Mouse (Mus musculus) ovary, postnatal 36 days (tissue): ENCODE measurements around the gene Zfyve26.
"Not testable (repeated sequence)": the region's sequence is repeated elsewhere in the genome, so short reads cannot be mapped to it uniquely, and the experiment has no call there.

Experiments
- DNase-seq: peaks from one replicate; pipeline ENCODE4 v3.0.0; 2022; ENCODE audit warnings: low spot score, mixed read lengths

The Zfyve26 gene

DNA sequence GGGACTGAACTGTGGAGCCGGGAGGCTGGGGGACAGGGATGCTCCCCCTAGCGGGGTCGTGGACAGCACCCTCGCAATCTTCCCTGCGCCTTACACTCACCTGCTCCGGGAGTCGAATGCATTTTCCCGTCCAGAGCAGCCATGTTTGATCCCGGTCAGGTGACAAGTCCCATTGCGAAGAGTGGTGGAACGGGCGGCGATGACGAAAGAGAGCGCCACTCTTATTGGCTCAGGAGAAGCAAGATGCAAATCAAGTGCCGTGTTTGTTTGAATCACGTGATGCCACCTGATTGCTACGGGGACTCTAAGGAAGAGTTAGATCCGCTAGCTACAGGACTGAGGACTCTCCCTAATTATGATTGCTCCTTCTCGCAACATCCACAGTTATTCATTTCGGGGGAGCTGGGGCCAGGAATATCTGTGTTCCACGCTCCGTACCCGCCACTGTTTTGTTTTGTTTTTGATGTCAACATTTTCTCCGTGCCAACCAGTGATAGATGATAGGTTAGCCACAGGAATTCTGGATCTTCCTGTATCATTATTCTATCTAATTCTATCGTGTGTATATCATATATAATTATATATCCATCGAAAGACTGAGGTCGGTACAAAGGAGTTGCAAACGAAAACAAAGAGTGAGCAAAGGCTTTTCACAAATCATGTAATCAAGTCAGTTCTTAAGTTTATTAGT is at the start of gene Zfyve26:
Zfyve26 (minus strand) TSS at position 179 of the 691 bp plus-strand sequence.
- peak; percentile 87 for DNase-seq

DNA sequence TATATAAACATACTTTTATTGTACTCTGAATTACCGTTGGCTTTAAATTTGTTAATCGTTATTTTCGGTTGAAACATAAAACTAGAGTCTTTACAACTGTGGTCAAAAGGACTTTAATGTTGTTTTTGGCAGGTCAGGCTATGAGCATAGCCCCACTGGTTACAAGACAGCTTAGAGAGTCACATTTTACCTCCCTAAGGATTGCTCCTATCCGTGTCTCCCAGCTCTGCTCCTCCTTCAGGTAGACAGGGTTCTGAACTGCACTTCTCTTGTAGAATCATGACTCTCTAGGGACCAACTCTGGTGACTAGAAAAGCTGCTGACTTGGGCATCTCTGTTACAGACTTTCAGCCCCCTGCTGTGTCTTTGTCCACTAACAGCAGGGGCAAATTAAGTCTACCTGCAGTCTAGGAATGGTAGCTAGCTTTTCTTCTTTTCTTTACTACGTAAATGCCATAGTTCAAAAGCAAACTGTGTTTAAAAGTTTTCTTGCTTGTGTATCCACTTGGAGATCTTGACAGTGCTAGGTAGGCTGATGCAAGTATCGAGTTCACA is 45.3 kb upstream of the Zfyve26 start:
- DNase-seq = no peak

DNA sequence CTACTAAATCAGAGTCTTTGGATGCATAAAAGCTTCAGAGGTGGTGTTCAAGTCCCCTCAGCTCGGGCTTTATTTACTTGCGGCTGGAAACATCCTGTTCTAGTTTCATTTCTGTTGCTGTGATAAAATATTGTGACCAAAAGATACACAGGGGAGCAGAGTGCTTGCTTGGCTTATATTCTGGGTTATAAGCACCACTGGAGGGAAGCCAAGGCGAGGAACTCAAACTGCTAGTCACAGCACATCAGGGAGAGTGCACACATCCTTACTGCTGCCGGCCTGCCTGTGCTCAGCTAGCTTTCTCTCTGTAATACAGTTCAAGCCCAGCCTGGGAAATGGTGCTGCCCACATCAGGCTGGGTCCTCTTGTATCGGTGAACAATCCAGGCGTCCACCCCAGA is 44.4 kb upstream of the Zfyve26 start:
- DNase-seq = no peak

DNA sequence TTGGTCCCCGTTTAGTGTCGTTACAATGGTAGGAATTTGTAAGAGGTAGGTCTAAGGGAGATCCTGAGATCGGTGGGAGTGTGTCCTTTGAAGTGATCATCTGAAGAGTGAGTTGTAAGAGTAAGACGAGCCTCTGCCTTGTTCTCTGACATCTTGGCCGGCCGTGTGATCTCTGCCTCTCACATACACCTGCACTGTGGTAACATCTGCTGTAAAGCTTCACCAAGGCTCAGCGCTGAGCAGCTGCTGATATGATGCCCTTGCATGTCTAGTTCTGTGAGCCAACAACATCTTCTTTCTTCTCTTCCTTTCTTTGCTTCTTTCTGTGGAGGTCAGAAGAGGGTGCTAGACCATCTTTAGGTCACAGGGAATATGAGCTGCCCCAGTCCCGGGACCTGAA is 42.7 kb upstream of the Zfyve26 start:
- DNase-seq = no peak

DNA sequence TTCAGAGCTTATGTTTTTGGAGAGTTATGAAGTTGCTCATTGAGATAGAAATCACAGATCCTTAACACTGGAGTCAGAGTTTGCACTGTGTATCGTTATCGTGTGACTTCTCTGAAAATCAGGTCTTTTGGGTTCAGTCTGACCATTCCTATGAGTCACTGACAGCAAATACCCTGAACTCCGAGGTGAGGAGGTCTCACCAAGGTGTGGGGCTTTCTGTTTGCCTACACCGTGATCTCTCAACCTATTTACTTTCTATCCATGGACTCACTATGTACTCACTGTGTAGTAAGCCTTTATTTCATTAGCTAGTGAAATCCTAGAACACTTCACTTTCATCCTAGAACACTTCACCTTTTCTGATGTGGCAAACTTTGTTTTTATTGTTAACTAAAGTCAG is 35.6 kb upstream of the Zfyve26 start:
- DNase-seq = no peak

DNA sequence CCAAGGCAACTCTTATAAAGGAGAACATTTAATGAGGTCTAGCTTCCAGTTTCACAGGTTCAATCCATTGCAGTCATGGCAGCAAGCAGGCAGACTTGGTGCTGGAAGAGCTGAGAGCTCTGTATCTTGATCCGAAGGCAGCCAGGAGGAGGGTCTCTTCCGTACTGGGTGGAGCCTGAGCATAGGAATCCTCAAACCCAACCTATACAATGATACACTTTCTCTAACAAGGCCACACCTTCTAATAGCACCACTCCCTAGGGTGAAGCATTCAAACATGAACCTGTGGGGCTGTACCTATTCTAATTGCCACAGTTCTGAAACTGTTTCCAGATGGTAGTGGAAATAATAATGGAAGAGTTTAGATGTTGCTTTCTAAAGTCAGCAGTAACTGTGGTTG is 34.5 kb upstream of the Zfyve26 start:
- no peak for DNase-seq

DNA sequence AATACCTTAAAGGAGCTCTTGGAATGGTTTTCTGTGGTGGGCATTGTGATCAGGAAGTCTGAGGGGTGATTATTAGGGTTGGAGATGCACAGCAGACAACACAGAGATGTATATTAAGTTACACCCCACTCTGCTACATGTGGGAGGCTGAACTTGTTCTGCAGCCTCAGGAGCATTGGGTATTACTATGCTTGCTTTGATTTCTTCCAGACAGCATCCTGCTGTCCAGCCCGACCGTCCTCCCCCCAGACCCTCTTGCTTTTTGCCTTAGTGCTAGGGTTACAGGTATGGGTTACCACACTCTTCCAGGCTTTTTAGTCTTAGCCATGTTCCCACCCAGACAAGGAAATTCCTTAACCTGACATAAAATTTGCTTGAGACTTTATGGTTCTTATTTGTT is 31.8 kb upstream of the Zfyve26 start:
- no peak for DNase-seq

DNA sequence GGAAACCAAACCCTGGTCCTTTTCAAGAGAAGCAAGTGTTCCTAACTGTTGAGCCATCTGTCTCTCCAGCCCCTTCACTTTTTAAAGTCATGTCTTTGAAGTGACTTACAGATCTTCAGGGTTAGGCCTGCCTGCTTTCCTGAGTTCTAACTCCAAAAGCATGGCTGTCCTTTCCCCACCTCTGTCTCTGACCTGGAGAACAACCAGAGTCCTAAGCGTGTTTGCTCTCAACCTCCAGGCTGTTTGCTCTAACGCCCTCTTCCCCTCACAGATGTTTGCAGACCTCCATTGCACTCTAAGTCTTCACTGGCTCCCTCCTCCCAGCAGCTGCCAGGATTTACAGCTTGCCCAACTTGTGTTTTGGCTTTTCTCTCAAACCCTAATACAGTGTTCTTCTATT is 30.6 kb upstream of the Zfyve26 start:
- no peak for DNase-seq

DNA sequence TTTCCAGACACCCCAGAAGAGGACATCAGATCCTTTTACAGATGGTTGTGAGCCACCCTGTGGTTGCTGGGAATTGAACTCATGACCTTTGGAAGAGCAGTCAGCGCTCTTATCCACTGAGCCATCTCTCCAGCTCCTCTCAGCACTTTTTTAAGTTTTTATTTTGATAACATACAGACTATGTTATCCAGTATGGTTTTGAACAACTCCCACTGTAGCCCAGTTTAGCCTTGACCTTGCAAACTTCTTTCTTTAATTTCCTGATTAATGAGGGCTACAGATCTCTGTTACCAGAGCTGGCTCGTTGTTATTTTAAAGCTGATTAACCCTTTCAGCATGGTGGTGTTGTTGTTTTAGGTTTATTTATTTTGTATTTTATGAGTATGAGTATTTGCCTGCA is 30.1 kb upstream of the Zfyve26 start:
- no peak for DNase-seq

DNA sequence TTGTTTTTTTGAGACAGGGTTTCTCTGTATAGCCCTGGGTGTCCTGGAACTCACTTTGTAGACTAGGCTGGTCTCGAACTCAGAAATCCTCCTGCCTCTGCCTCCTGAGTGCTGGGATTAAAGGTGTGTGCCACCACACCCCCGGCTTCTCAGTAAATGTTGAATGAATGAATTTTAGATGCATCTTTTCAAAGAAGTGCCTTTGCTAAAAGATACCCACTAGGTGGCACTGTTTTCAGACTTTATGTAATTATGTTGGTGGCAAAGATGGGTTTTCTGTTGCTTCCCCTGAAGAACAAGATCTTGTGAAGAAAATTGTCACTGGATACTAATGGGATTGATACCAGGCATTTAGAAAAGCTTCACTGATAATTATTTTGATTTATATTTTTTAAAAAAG is 26.4 kb upstream of the Zfyve26 start:
- DNase-seq = not testable (repeated sequence)

DNA sequence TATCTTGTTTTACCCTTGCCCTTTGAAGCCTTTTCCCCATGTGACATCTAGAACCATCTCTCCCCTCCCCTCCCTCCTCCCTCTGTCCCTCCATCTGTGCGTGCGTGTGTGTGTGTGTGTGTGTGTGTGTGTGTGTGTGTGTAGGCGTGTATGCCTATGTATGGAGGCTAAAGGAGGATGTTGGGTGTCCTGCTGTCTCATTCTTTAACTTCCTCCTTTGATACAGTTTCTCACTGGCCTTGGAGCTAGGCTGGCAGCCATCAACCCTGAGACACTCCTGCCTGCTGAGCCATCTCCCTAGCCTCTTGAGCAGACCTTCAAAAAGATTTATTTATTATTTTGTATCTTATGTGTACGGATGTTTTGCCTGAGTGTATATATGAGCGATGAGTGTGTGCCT is 24.8 kb upstream of the Zfyve26 start:
- no peak for DNase-seq

DNA sequence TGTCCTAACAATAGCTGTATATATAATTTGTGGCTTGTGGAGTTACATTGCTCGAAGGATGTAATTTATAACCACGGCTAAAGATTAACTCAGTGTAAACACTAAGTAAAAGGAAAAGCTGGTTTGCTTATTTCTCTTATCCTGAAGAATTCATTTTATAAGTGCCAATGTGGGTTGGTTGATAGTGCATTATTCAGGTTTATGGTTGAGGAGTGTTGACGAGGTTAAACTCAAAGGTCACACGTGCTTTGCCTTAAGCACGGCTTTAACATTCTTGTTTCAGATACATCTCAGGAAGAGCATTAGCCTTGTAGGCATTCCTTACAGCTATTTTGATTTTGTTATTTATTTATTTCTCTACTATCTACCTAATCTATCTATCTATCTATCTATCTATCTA is 21.2 kb upstream of the Zfyve26 start:
- no peak for DNase-seq

DNA sequence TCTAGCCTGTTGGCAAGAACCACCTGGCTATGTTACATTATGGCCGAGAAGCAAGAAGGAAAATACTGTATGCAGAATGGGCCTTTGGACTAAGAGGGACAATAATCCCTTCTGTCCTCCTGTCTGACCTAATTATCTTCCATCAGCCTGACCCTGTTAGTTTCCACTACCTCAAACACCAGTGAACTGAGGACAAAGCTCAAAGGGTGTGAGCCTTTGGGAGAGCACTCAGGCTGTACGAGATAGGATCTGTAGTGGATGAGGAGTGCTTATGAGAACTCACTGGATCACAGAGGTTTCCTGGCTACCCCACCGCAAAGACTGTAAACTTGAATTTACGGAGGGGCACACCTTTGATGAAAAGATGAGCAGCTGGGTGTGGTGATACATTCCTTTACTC is 17.6 kb upstream of the Zfyve26 start:
- no peak for DNase-seq

DNA sequence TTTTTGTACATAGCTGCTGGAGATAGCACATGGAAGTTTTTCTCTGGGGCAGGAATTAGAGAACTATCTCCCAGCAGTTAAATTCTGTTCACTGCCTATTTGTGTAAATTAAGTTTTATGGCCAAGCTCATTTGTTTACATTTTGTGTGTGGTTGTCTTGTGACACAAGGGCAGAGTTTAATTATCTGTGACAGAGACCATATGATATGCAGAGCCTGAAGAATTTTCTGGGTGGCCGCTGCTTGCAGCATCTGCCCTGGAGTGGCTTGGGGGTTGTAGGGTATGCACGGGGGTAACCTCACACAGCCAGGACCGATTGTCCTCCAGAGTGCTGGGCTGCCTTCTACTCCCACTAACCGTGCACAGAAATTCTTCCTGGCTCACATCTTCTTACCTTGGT is 9.9 kb upstream of the Zfyve26 start:
- no peak for DNase-seq

DNA sequence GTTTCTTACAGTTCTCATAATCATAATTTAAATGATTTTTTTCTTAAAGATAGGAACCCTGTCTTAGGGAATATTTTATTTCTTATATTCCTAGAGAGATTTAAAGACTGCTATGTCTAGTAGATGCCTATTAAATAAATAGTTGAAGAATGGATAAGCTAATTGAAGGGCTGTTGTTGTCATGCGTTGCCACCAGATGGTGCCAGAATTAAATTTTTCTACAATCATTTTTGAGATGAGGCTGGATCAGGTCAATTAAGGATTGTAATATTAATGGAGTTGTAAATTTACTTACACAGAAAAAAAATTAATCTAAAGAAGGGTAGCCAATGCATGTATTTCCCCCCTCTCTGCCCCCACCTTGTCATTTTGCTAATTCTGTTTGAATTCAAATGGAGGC is 9.0 kb upstream of the Zfyve26 start:
- DNase-seq = no peak

DNA sequence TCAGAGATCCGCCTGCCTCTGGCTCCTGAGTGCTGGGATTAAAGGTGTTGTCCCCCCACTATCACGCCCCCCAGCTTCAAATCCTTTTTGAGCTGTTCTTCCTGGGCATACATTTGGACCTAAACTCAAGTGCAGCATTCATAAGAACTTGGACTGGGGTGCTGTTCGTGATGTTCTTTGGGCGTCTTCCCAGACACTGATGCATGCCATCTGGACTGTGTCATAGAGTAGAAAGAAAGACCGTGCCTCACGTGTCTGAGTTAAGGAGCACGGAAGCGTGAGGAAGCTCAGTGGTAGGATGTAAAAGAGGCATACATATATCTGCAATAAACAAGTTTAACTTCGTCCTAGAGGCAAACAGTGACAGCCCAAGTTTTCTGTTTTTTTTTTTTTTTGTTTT is 5.7 kb upstream of the Zfyve26 start:
- no peak for DNase-seq

DNA sequence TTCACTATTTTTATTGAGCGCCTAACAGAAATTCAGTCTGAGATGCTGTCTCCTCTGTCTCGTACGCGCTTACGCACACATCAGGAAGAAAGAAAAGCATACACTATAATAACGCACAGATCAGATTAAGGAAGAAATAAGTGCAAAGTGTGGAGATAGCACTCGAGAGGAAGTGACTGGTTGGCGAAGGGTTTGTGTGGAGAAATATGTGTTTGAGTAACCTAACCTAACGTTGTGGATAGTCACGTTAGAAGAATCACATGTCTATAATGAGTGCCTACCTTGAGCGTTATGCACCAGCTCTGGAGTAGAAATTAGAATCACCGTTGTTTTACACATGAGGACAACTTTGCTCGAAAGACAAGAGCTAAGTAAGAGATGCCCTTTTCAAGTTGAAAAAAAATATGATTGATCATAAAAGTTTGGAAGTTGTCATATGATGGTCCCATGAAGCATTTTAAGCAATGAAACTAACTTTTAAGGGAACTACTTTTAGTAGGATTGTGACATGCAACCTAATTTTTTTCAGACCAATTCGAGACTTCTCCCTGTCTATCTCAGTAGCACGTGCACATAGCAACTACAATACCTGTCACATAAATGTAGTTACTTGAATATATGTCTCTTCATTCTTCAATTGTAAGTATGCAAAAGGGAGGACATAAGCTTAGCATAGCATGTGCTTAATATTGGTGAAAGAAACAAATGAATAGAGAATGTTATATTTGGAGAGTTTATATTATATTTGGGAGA is 2.0 kb upstream of the Zfyve26 start:
- no peak for DNase-seq

DNA sequence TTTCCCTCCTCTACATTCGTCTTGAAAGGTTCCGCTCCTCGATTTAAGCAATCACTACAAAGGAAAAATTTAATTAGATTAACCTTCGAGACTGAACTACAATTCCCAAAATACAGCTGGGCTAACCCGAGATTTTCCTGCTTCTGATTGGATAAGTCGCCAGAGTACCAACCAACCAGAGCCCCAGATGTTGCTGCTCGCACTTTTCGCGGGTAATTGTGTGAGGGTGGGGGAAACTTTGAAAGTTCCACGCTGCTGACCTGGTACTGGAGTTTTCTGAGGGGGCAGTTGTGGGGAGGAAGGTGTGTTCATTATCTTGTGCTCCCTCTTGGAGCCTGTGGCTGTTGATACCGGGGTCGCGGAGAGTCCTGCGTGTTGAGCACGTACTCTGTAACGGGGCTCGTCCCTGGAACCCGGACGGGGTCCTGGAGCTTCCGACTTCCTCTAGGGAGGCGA is 1.0 kb upstream of the Zfyve26 start, which contains the start of gene Rad51b:
Rad51b (plus strand) TSS at position 162 of the 456 bp plus-strand sequence.
- peak; percentile 63 for DNase-seq

DNA sequence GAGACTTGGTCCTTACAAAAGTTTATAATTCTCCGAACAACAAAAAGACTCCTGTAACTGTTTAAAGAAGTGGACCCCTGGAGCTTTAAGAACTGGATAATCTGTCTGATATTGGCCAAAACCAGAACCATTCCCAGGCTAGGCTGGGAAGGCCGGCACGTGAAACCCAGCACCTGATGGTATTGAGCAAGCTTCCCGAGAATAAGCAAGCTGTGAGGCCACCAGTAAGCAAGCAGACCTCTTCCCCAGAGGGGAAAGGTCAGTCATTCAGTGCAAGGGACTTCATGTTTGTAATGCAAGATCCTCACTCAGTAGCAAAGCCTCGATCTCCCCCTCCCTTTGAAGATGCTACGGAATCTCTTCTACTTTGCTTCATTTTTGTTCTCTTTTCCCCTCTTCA is 3.2 kb downstream of the Zfyve26 start:
- no peak for DNase-seq

DNA sequence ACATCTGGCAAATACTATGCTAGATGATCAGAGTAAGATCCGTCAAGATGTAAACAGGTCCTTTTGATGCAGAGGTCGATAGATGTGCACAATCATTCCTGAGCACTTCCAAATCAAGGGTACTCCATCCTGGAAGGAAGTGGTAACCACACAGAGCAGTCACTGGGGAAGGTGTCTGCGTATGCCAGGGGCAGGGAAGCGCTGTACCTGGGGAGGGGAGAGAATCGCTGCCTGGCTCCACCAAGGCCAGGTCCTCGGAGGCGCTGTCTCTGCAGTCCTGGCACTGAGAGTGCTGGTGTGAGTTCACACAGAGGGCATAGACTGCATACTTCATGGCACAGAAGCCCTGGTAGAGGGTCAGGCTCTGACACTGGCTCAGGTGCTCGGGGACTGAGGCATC is 13.5 kb downstream of the Zfyve26 start:
- no peak for DNase-seq

DNA sequence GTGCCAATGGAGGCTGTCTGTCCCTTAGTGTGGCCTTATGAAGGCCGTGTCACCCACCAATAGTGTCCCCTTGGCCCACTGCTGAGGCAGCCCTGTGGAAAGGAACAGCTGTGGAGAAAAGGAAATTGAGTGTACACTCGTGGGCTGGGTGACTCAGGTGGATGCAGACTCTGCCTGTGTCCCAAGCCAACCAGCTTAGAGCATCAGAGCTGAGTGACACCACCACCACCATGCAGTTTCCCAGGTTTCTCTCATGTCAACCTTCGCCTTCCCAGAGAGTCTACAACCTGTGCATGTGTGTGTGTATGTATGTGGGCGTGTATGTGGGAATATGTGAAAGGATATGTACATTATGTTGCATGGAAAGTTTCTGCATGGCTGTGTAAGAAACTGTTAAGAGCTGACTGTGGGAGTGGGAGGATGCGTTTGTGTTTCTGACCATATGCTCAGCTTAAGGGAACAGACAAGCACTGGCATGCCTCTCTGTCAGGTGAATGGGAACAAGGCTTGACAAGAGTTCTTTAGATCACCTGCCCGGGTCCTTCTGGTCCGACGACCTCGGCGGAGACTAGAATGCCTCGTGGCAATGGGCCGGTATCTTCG is 16.5 kb downstream of the Zfyve26 start:
- DNase-seq = no peak

DNA sequence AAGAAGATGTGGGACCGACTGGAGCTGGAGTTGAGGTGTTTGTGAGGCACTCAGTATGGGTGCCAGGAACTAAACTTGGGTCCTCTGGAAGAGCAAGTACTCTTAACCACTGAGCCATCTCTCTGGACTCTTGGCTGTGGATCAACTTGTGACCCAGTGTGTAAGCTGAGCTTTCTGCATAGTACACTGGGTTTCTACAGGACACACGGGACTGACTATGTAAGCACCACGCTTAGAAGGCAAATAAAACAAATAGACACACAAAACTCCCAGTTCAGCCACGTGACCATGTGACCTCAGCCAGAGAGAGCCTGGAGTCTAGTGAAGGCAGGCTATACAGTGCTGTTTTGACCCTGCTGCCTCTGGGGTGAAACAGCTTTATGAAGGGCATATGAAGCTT is 23.5 kb downstream of the Zfyve26 start:
- DNase-seq = no peak

DNA sequence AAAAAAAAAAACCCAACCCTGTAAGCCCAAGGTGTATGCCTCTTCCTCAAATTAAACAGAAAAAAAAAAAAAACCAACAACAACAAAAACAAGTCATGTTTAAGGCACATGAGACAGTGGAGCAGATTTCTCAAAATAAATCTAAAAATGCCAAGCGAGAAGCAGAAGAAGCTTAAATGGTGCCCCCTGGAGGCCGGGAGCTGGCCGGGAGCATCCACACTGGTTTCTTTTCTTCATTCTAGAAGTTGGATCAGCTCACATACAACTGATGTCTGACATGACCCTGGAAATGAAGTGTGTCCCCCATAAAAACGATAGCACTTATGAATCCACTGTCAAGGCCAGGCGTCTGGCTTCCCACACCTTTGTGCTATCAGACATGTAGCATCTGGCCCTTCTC is 35.1 kb downstream of the Zfyve26 start:
- peak; percentile 22 for DNase-seq
